Mouse (Mus musculus) gastrocnemius, adult 18-20 months (tissue): Measurements from ENCODE around the gene Arsg. TPM values are rescaled to one million over a fixed set of nuclear protein-coding genes. Genes with fewer than 3 reads are reported as not detected.

Experiments used
- DNase-seq: peaks from one replicate; pipeline ENCODE4 v3.0.0; 2021; ENCODE audit warnings: low spot score
- microRNA-seq: library from miRNA; unstranded; fragments of <30 nt; microRNA quantifications from one replicate; pipeline ENCODE4 v1.2.0, GENCODE M21; 2021
- total RNA-seq, 2 experiments: library from RNA; stranded (reverse); gene quantifications; 2 replicates each; pipeline ENCODE4 v1.2.3; 2021

The Arsg gene
- total RNA-seq, 2 experiments from 2014 or later, result 1.2 to 1.6 TPM

GRCm38 (mm10) chr11:109616766-109617165 is 143.6 kb downstream of the Arsg start:
- DNase-seq, result no peak

GRCm38 (mm10) chr11:109619055-109619454 is 145.9 kb downstream of the Arsg start:
- peak; percentile 64 for DNase-seq

GRCm38 (mm10) chr11:109620356-109620755 is 147.2 kb downstream of the Arsg start:
- DNase-seq, result no peak

DNA sequence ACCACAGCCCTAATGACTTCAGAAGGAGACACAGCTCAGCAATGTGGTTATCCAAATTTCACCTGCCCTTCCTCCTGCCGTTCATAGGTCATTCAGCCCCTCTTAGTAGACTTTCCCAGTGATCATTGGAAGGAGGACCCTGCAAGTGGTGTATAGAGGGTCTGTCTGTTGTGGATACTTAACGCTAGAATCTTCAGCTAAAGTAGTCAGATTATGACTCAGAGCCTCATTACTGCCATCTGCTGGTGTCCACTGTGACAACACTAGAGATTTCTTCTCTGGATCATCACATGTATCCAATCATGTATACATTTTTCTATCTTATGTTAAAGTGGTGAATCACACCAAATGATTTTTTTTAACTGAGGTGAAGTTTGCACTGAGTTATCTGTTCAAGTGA is 148.0 kb downstream of the Arsg start:
- peak; percentile 64 for DNase-seq

GRCm38 (mm10) chr11:109622518-109623037 is 149.4 kb downstream of the Arsg start:
- DNase-seq, result peak; percentile 53

Small RNA genes lying within 50 kb of the gene (microRNA-seq; reads per million reads assigned to microRNA genes)
- gene Gm25540, result not detected

Other genes with a start within 250 kb of the Arsg start
- gene Rgs9, start 175.2 kb upstream of the Arsg start, total RNA-seq, result not detected
- gene Gna13, start 110.5 kb upstream of the Arsg start, total RNA-seq, result 10 to 100 TPM; 24.3 to 32.4 TPM
- not detected for gene 9930022D16Rik, start 59.5 kb upstream of the Arsg start, total RNA-seq
- gene Amz2, start 47.4 kb upstream of the Arsg start, total RNA-seq, result 10 to 100 TPM; 68.8 to 72.7 TPM
- 1 to 10 TPM; 3.7 to 7.1 TPM for gene Slc16a6, start 224 bp downstream of the Arsg start, total RNA-seq
- gene Wipi1, start 138.6 kb downstream of the Arsg start, total RNA-seq, result 10 to 100 TPM; 57.7 to 78.8 TPM
- gene Prkar1a, start 176.0 kb downstream of the Arsg start, total RNA-seq, result 100 to 1,000 TPM in 1 of 2 experiments, 10 to 100 TPM in 1; 96.1 to 120 TPM
- gene Fam20a, start 248.9 kb downstream of the Arsg start, total RNA-seq, result 1 to 10 TPM; 1.2 to 2.0 TPM